Mouse (Mus musculus) left cerebral cortex, adult 2 months (tissue): Measurements from ENCODE around the gene Tapbpl. TPM values are rescaled to one million over a fixed set of nuclear protein-coding genes. Genes with fewer than 3 reads are reported as not detected.
A peak's percentile ranks its signal among the peaks of the same experiment; 100 is the strongest.
"Not testable (repeated sequence)": the region's sequence is repeated elsewhere in the genome, so short reads cannot be mapped to it uniquely, and the experiment has no call there.

Experiments
- DNase-seq, 2 experiments: peaks; one replicate each; pipeline ENCODE4 v3.0.0; 2021 to 2022; ENCODE audit warnings: low spot score in 2 of 2, mixed read lengths in 1 of 2; ENCODE audit errors: extremely low spot score in 1 of 2
- H3K27ac ChIP-seq: fragments of 200-600 bp; 2 replicates; pipeline ENCODE4 v1.8.1; 2022
- H3K4me3 ChIP-seq: fragments of 200-600 bp; 2 replicates; pipeline ENCODE4 v1.8.1; 2022
- CTCF ChIP-seq: fragments of 200-600 bp; IDR thresholded peaks from 2 replicates; pipeline ENCODE4 v1.8.1; 2022; ENCODE audit warnings: antibody characterized with exemption, mild to moderate bottlenecking, moderate library complexity
- intact Hi-C: fragments of 180-260 bp; cut with DNase I; formaldehyde crosslinking; loops from one replicate; pipeline ENCODE4 v1.15.1; 2025
- long read RNA-seq, 2 experiments: library from polyadenylated mRNA; stranded (forward); transcript quantifications; one replicate each; pipeline ENCODE4 v2.0.0; 2021; ENCODE audit warnings: borderline mapping rate in 2 of 2
- total RNA-seq, 2 experiments: library from RNA; stranded (reverse); gene quantifications; 2 replicates each; pipeline ENCODE4 v1.2.3; 2021

Gene Tapbpl
- total RNA-seq: 1 to 10 TPM; 5.0 to 6.0 TPM
- long read RNA-seq, experiment 1, partial matches to known transcripts: 4 of 6 reads
- long read RNA-seq, experiment 1, other reads (novel, unspliced or antisense): 1 of 6 reads
- long read RNA-seq, experiment 2, partial matches to known transcripts: 0 of 1 reads
- long read RNA-seq, experiment 2, other reads (novel, unspliced or antisense): 0 of 1 reads

GRCm38 (mm10) chr6:125231117-125232044 lies at the start of gene Tapbpl:
Gene Tapbpl, minus strand, starts transcription at chr6:125231860.
- intact Hi-C loops: loop anchor here (5.0 kb wide), 1 partner anchor 36 kb away; no protein-coding TSS in a partner anchor

GRCm38 (mm10) chr6:125279729-125280128 lies 48.1 kb upstream of the Tapbpl start:
- Histone ChIP-seq H3K4me3 (no peak overlapping the region), H3K27ac (no peak overlapping the region)
- no peak for TF ChIP-seq CTCF
- intact Hi-C loops: loop anchor here (5.0 kb wide), 1 partner anchor 323 kb away; no protein-coding TSS in a partner anchor
- no peak for DNase-seq

More at GRCm38 (mm10) chr6:125231117-125232044, at the start of gene Tapbpl:
- no peak for TF ChIP-seq CTCF
- H3K4me3 ChIP-seq: peak within 1 kb of the TSS; percentile 59
- peak in 1 of 2 experiments; percentile 37 for DNase-seq
- peak within 1 kb of the TSS; percentile 58 for H3K27ac ChIP-seq

- TF ChIP-seq CTCF: peak; percentile 43
- peak in 1 of 2 experiments; percentile 37 for DNase-seq
- intact Hi-C loops: loop anchor here (2.0 to 5.0 kb wide), 4 partner anchors 92 to 327 kb away; partner anchors contain the start of genes Acrbp and Iffo1
- Histone ChIP-seq H3K4me3 (no peak overlapping the region), H3K27ac (no peak overlapping the region)
Observed at GRCm38 (mm10) chr6:125274841-125275563, 43.3 kb upstream of the Tapbpl start.

GRCm38 (mm10) chr6:125272228-125272785 lies 40.6 kb upstream of the Tapbpl start:
- H3K27ac ChIP-seq: no peak overlapping the region; the same call in 1 of the 2 replicates
- intact Hi-C loops: loop anchor here (5.0 kb wide), 2 partner anchors 125 to 225 kb away; partner anchors contain the start of genes Acrbp and Iffo1

GRCm38 (mm10) chr6:125271455-125272227 lies 40.0 kb upstream of the Tapbpl start:
- intact Hi-C loops: loop anchor here (1.0 to 5.0 kb wide), 5 partner anchors 52 to 224 kb away; partner anchors contain the start of genes Acrbp, Iffo1, Mrpl51 and Ncapd2

More at GRCm38 (mm10) chr6:125272228-125272785, 40.6 kb upstream of the Tapbpl start:
- no peak for TF ChIP-seq CTCF
- no peak for DNase-seq
- H3K4me3 ChIP-seq: no peak overlapping the region

GRCm38 (mm10) chr6:125268799-125269198 lies 37.1 kb upstream of the Tapbpl start:
- TF ChIP-seq CTCF: no peak
- no peak overlapping the region for H3K4me3 ChIP-seq
- intact Hi-C loops: loop anchor here (5.0 kb wide), 1 partner anchor 36 kb away; the partner anchor contains the start of gene Tapbpl
- H3K27ac ChIP-seq: no peak overlapping the region
- no peak for DNase-seq

More at GRCm38 (mm10) chr6:125271455-125272227, 40.0 kb upstream of the Tapbpl start:
- Histone ChIP-seq H3K4me3 (peak overlapping the region; percentile 32; the same call in 1 of the 2 replicates), H3K27ac (peak overlapping the region; percentile 61)
- TF ChIP-seq CTCF: peak; percentile 90
- DNase-seq: peak; percentile 89 to 92

- no peak overlapping the region for H3K4me3 ChIP-seq
- TF ChIP-seq CTCF: no peak
- no peak for DNase-seq
- no peak overlapping the region for H3K27ac ChIP-seq
- intact Hi-C loops: loop anchor here (2.0 to 5.0 kb wide), 2 partner anchors 35 to 69 kb away; partner anchors contain the start of gene Tapbpl
Observed at GRCm38 (mm10) chr6:125267469-125267868, 35.8 kb upstream of the Tapbpl start.

- intact Hi-C loops: loop anchor here (2.0 to 5.0 kb wide), 2 partner anchors 34 to 68 kb away; partner anchors contain the start of gene Tapbpl
- H3K27ac ChIP-seq, H3K4me3 ChIP-seq, DNase-seq: not testable (repeated sequence)
- TF ChIP-seq CTCF: peak; percentile 10
Observed at GRCm38 (mm10) chr6:125266600-125266999, 34.9 kb upstream of the Tapbpl start.

- TF ChIP-seq CTCF: no peak
- intact Hi-C loops: loop anchor here (2.0 to 5.0 kb wide), 2 partner anchors 34 to 67 kb away; partner anchors contain the start of gene Tapbpl
- no peak for DNase-seq
- no peak overlapping the region for H3K4me3 ChIP-seq
- H3K27ac ChIP-seq: no peak overlapping the region
Observed at GRCm38 (mm10) chr6:125266091-125266490, 34.4 kb upstream of the Tapbpl start.

GRCm38 (mm10) chr6:125265239-125265638 lies 33.6 kb upstream of the Tapbpl start:
- H3K4me3 ChIP-seq: no peak overlapping the region
- intact Hi-C loops: loop anchor here (5.0 kb wide), 1 partner anchor 33 kb away; the partner anchor contains the start of gene Tapbpl
- DNase-seq: peak; percentile 47 to 59
- TF ChIP-seq CTCF: no peak
- H3K27ac ChIP-seq: no peak overlapping the region
